Mouse (Mus musculus): Measurements from ENCODE around the gene Hspa5. TPM values are rescaled to one million over a fixed set of nuclear protein-coding genes. Genes with fewer than 3 reads are reported as not detected.
"Not testable (repeated sequence)": the region's sequence is repeated elsewhere in the genome, so short reads cannot be mapped to it uniquely, and the experiment has no call there.

The Hspa5 gene
- total RNA-seq, 2 experiments from 2014 or later = 174 to 245 TPM

DNA sequence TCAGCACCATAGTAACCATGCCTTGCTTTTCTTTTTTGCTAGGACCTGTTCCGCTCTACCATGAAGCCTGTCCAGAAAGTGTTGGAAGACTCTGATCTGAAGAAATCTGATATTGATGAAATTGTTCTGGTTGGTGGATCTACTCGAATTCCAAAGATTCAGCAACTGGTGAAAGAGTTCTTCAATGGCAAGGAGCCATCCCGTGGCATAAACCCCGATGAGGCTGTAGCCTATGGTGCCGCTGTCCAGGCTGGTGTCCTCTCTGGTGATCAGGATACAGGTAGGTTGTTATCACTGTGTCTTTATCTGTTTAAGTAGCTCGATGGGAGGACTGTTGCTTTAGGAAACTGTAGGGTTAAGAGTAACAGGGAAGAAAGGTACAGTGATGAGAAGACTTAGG lies 2.7 kb downstream of the Hspa5 start:
- intact Hi-C loops (cut with DNase I) = no loop called here
- TF ChIP-seq CTCF (IDR thresholded peaks at IDR 0.05) = no peak
- H3K4me3 ChIP-seq = peak overlapping the region; percentile 89

DNA sequence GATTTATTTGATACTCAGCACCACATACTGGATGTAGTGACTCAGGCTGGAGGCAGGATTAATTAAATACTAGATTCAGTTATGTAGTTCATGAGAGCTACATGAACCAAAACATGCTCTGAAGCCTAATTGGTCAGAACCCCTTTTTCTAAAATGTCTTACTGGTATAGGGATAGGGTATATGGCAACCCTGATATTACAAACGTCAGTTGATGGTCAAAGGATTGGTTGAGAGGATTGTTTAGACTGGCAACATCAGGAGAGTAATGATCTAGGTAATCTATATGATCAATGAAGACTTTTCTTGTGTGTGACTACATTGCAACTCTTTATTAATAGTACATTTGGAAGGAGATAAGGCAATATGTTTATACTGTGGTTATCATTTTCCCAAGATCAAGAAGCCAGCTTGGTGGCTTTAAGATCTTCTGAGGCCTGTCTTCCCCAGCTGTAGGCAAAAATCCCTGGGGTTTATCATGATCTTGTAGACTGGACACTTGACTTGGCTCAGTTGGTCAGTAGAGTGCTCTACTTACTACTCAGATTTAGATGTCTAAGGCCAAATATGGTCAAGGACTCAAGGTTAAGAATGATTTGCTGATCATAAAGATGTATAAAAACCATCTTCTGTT lies 5.6 kb downstream of the Hspa5 start:
- DNase-seq = no peak
- H3K27ac ChIP-seq = no peak overlapping the region
- peak overlapping the region; percentile 89; the same call in 1 of the 2 replicates for H3K4me3 ChIP-seq
- intact Hi-C loops (cut with DNase I) = no loop called here
- no peak for TF ChIP-seq CTCF (IDR thresholded peaks at IDR 0.05)

More for the DNA sequence above, 2.7 kb downstream of the Hspa5 start:
- DNase-seq = no peak
- H3K27ac ChIP-seq = no peak overlapping the region

DNA sequence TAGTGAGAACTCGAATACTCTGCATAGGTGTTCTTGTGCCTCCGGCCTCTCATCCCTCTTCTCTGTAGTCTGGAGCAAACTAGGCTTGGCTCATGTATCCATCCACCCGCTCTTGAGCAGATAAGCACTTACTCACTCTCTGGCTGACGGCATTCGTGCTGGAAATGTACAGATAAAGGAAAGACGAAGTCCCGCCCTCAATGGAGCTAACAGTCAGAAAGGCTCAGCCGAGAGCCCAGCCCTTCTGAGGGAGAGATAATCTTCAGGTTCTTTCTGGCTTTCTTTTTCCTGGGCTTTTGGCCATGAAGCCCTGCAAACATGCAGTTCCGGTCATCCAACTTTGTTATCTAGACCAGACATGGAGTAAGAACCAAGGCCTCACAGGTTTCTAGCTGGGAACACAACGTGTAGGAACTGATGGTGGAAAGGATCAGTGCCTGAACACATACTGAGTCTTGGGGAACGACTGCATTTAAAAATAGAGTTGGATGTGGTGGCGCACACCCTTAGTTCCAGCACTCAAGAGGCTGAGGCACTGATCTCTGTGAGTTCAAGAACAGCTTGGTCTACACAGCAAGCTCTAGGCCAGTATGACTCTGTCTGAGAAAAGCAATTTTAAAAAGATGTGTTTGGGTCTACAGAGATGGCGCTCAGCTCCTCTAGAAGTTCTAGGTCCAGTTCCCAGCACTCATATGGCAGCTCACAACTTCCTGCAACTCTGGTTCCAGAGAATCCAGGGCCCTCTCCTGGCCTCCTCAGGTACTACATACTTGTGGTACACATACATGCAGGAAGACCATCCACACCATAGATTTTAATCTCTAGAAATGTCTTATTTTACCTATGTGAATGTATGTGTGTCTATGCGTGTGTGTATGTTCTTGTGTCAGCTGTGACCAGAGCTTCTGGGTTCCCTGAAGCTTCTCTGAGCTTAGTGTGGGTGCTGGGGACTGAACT lies 11.6 kb downstream of the Hspa5 start:
- no peak overlapping the region for H3K4me3 ChIP-seq
- H3K27ac ChIP-seq = no peak overlapping the region
- intact Hi-C loops (cut with DNase I) = loop anchor here (1.0 kb wide), 1 partner anchor 185 kb away; no protein-coding TSS in a partner anchor
- TF ChIP-seq CTCF (IDR thresholded peaks at IDR 0.05) = no peak
- DNase-seq = no peak

DNA sequence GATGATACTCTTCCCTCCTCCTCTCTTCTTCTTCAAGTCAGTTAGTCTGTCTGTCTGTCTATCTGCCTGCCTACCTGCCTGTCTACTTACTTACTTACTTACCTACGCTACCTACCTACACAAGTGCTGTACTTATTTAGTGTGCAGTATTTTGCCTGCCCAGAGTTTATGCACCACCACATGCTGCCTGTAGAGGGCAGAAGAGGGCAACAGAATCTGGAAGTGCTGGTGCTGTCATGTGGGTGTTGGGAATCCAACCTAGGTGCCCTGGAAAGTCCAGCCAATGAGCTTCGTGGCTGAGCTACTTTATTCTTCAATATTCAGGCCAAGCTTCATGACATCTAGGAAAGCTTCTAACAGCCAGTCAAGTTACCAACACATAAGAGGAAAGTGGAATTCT lies 12.3 kb downstream of the Hspa5 start:
- Histone ChIP-seq H3K4me3 (no peak overlapping the region), H3K27ac (no peak overlapping the region)
- peak; percentile 82 for TF ChIP-seq CTCF (IDR thresholded peaks at IDR 0.05)
- DNase-seq = peak; percentile 53
- intact Hi-C loops (cut with DNase I) = loop anchor here (1.0 kb wide), 1 partner anchor 184 kb away; no protein-coding TSS in a partner anchor

DNA sequence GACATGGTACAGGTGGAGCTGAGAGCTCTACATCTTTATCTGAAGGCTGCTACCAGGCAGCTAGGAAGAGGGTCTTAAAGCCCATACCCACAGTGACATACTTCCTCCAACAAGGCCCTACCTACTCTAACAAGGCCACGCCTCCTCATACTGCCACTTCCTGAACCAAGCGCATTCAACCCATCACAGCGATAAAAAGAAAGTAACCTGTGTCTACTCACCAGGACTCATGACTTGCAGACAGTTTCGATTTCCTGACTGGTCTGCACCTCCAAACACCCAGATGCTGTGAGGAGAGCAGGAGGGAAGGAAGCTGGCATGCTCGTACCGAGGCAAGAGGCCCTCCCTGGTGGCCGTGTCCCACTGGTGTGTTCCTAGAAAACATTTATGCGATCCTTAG lies 18.5 kb downstream of the Hspa5 start:
- intact Hi-C loops (cut with DNase I) = no loop called here

DNA sequence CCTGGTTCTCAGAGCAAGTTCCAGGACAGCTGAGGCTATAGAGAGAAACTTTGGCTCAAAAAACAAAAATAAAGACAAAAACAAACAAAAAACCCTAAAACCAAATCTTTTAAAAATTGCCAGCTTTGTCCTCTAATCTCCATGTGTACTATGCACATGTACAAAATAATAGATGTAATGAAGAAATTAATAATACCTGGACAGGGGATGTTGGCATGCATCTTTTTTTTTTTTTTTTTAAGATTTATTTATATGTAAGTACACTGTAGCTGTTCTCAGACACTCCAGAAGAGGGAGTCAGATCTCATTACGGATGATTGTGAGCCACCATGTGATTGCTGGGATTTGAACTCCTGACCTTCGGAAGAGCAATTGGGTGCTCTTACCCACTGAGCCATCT lies 20.8 kb downstream of the Hspa5 start:
- intact Hi-C loops (cut with DNase I); H3K4me3 ChIP-seq; H3K27ac ChIP-seq; DNase-seq: not testable (repeated sequence)

More for the DNA sequence above, 18.5 kb downstream of the Hspa5 start:
- no peak for DNase-seq
- no peak overlapping the region for H3K27ac ChIP-seq
- no peak overlapping the region for H3K4me3 ChIP-seq
- TF ChIP-seq CTCF (IDR thresholded peaks at IDR 0.05) = no peak

DNA sequence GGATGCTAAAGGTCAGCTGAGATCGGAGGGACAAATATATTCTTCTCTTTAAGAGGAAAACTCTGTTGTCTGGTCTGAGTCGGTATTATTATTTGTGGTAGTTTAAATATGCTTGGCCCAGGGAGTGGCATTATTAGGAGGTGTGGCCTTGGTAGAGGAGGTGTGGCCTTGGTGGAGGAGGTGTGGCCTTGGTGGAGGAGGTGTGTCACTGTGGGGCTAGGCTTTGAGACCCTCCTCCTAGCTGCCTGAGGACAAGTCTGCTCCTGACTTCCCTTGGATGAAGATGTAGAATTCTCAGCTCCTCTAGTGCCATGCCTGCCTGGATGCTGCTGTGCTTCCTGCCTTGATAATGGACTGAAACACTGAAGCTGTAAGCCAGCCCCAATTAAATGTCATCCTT lies 22.7 kb downstream of the Hspa5 start:
- no peak for TF ChIP-seq CTCF (IDR thresholded peaks at IDR 0.05)
- DNase-seq = no peak
- no peak overlapping the region for H3K27ac ChIP-seq
- intact Hi-C loops (cut with DNase I) = no loop called here
- H3K4me3 ChIP-seq = no peak overlapping the region

DNA sequence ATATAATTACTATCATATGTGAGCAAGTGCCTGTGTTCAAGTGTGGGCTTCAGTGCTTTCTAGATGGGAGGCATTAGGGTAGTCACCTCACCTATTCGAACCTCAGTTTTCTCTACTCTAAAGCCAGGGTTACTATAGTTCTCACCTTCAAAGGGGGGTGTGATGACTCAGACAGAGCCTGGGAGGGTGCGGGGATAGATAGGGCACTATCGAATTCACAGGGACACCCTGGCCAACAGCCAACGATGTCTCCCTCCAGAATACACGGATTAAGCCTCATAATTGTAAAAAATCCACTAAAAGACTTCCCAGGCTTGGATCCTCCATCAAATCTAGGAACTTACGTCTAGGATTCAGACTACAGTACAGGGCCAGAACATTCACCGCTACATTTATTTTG lies 23.7 kb downstream of the Hspa5 start:
- TF ChIP-seq CTCF (IDR thresholded peaks at IDR 0.05) = no peak
- no peak for DNase-seq
- intact Hi-C loops (cut with DNase I) = no loop called here

DNA sequence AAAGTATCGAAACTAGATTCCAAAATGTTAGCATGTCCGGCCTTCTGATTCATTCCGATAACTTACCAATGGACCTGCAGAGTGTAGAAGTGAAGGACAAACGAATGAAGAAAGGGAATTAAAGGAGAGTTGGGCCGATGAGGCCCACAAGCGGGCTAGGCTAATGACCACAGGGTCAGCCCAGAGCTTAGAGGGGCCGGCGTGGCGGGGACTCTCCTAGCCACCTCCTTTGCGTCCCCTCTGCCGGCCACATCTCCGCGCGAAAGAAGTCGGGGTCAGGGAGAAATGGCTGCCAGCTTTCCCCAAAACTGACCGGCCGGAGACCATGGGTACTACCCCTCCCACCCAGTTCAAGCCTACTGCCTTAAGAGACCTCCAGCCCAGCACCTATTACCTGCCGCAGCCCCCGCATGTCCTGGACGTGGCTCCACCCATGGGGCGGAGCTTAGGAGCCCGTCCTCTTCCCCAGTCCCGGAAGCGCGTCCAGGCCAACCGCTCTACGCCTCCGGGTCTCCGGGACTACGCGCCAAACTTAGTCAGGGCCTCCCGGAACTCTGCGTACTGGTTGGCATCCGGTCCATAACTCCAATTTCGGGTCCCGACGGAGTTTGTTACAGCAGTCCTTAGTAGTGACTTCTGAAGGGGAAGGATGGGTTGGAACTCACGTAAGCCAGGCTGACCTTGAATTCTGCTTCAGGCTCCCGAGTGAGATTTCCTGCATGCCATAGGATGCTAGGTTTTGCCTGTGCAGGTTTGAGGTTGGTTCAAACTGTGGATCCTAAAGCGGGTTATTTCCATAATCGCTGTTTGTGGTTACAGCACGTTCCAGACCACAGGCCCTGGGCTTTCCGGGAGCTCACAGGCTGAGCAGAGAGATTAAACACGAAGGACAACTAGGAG lies 27.8 kb downstream of the Hspa5 start, which contains the start of gene Rabepk:
Gene Rabepk, minus strand, starts transcription at position 556 of the 900 bp plus-strand sequence.
- Histone ChIP-seq H3K27ac (peak within 1 kb of the TSS; percentile 91), H3K4me3 (peak within 1 kb of the TSS; percentile 87)
- no peak for TF ChIP-seq CTCF (IDR thresholded peaks at IDR 0.05)
- intact Hi-C loops (cut with DNase I) = loop anchor here (2.0 kb wide), 1 partner anchor 27 kb away; no protein-coding TSS in a partner anchor
- peak; percentile 91 for DNase-seq

More for the DNA sequence above, 23.7 kb downstream of the Hspa5 start:
- H3K27ac ChIP-seq = no peak overlapping the region
- H3K4me3 ChIP-seq = no peak overlapping the region

DNA sequence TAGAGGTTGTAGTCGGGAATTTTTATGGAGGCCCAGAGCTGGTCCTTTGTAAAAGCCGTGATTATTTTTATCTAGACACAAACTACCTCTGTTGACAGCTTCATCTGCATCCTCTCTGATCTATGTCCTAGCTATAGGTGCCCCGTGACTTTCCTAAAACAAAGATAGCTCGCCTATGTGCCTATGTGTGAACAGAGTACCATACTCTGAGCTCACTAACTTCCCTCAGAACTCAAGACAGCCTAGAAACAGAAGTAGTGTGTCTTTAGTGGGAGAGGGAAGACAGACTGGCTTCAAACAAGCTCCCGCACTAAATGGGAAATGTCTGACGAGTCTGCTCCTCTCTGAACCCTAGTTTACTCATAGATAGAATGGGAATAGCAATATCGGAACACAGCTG lies 28.6 kb downstream of the Hspa5 start:
- Histone ChIP-seq H3K4me3 (peak overlapping the region; percentile 87), H3K27ac (peak overlapping the region; percentile 91)
- no peak for TF ChIP-seq CTCF (IDR thresholded peaks at IDR 0.05)
- intact Hi-C loops (cut with DNase I) = no loop called here
- DNase-seq = no peak

DNA sequence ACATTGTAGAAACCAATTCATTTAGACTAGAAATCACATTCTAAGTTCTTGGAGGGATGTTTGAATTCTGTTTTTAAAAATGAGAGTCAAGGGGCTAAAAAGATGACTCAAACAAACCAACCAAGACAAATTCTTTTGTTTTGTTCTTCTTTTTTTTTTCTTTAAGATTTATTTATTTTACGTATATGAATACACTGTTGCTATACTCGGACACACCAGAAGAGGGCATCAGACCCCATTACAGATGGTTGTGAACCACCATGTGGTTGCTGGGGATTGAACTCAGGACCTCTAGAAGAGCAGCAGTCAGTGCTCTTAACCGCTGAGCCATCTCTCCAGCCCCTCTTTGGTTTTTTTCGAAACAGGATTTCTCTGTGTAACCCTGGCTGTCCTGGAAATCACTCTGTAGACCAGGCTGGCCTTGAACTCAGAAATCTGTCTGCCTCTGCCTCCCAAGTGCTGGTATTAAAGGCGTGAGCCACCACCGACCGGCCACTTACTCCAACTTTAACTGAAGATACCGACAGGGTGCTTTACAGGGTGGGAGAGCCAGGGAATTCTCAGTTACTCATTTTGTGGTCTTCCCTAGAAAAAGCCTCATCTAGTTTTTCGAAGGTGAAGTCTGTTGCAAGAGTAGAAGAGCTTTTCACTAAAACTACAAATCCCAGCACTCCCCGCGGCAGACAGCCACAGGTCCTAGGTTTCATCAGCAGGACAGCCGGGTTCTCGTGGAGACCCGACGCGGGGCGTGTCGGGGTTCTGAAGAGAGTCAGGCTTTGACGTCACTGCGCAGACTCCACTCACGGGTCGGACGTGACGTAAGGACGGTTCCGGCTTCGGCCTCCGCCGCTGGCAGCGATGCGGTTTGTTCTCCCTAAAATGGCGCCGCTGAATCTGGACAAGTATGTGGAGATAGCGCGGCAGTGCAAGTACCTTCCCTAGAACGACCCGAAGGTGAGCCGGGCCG lies 30.0 kb downstream of the Hspa5 start:
- intact Hi-C loops (cut with DNase I) = no loop called here
- peak; percentile 28; the same call in 1 of the 2 replicates for TF ChIP-seq CTCF (IDR thresholded peaks at IDR 0.05)
- DNase-seq = peak; percentile 98
- Histone ChIP-seq H3K27ac (peak overlapping the region; percentile 95), H3K4me3 (peak overlapping the region; percentile 85)

DNA sequence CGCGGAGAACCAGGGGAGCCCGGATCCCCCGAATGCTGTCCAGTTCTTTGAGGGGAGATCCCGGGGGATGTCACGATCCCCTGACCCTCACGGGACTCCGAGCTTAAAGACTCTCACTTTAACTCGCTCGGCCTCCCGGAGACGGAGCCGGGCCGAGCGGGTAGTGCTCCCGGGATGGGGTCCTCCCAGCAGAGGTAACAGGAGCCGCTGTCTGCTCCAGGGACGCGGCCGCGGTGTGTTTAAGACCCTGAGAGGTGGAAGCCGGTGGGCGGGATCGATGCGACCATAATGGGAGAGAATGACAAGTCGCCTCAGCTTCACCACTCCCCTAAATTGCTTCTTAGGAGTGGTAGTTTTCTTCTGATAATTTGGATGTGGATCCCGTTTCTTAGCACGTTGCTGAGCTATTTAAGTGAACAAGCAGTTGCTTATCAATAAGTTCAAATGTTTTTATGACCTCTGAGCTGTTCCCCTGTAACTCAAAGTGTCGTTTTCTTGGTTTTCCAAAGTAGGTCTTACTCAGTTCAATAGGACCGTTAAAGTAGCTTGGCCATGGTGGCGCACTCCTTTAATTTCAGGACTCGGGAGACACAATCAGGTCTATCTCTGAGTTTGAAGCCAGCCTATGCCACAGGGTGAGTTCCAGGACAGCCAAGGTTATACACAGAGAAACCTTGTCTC lies 30.9 kb downstream of the Hspa5 start:
- DNase-seq = peak; percentile 59
- H3K27ac ChIP-seq = peak overlapping the region; percentile 95
- H3K4me3 ChIP-seq = peak overlapping the region; percentile 85
- intact Hi-C loops (cut with DNase I) = not testable (repeated sequence)
